8 mouse cellular contexts compared by ENCODE assay signal in genomic region chr1:36095423-36096272, GRCm38 (mm10). TPM values are rescaled to one million over a fixed set of nuclear protein-coding genes. Genes with fewer than 3 reads are reported as not detected.
DNase-seq lines count a peak whose midpoint lies in the region; ATAC-seq lines count a peak whose summit lies in the region.

No protein-coding gene starts in this region.

- peaks cover 19% of the 10 kb centered on the region for H3K4me1 ChIP-seq in forebrain, embryonic 13.5 days
- H3K4me1 ChIP-seq in forebrain, embryonic 10.5 days: peaks cover 9% of the 10 kb centered on the region
- peaks cover 14% of the 10 kb centered on the region for H3K4me1 ChIP-seq in forebrain, embryonic 16.5 days (replicated peaks; ENCODE audit: control insufficient read depth, insufficient read depth, low read length)
- H3K4me1 ChIP-seq in lung, embryonic 15.5 days: no peaks in the 10 kb centered on the region
- peaks cover 5% of the 10 kb centered on the region for H3K4me1 ChIP-seq in stomach, embryonic 14.5 days (ENCODE audit: control insufficient read depth, insufficient read depth, low read length)

- H3K4me3 ChIP-seq in forebrain, embryonic 13.5 days: no peak overlapping the region
- H3K4me3 ChIP-seq in forebrain, embryonic 10.5 days: no peak overlapping the region
- H3K4me3 ChIP-seq in forebrain, embryonic 16.5 days (replicated peaks; ENCODE audit: low read length): no peak overlapping the region
- no peak overlapping the region for H3K4me3 ChIP-seq in lung, embryonic 15.5 days
- H3K4me3 ChIP-seq in stomach, embryonic 14.5 days (ENCODE audit: low read depth, low read length): no peak overlapping the region

- H3K36me3 ChIP-seq in forebrain, embryonic 13.5 days (ENCODE audit: poor library complexity, severe bottlenecking): peaks cover 27% of the 10 kb centered on the region
- peaks cover 92% of the 10 kb centered on the region for H3K36me3 ChIP-seq in forebrain, embryonic 10.5 days (replicated peaks)
- 0 out of 2 replicates have a peak, but pooled peaks cover 2% of the 10 kb centered on the region for H3K36me3 ChIP-seq in forebrain, embryonic 16.5 days (ENCODE audit: control insufficient read depth, insufficient read depth)
- H3K36me3 ChIP-seq in lung, embryonic 15.5 days: peaks cover 9% of the 10 kb centered on the region; the same call in 1 of the 2 replicates
- peaks cover 4% of the 10 kb centered on the region; the same call in 1 of the 2 replicates for H3K36me3 ChIP-seq in stomach, embryonic 14.5 days (ENCODE audit: control insufficient read depth, insufficient read depth, low read length)

- 86% methylated on average over 12 of the region's 12 CpGs for WGBS in forebrain, embryonic 13.5 days
- WGBS in forebrain, embryonic 10.5 days: 89% methylated on average over 12 of the region's 12 CpGs
- 65% methylated on average over 12 of the region's 12 CpGs for WGBS in forebrain, embryonic 16.5 days
- WGBS in lung, embryonic 15.5 days: 72% methylated on average over 12 of the region's 12 CpGs
- 73% methylated on average over 12 of the region's 12 CpGs for WGBS in stomach, embryonic 14.5 days

- ATAC-seq in forebrain, embryonic 13.5 days: peak; percentile 83
- peak; percentile 88 for ATAC-seq in forebrain, embryonic 16.5 days
- ATAC-seq in lung, embryonic 15.5 days (ENCODE audit: borderline replicate concordance, extremely low read depth, low FRiP score, low TSS enrichment): peak; percentile 53; the same call in 1 of the 2 replicates
- ATAC-seq in stomach, embryonic 14.5 days (ENCODE audit: insufficient number of reproducible peaks, insufficient read depth, low FRiP score, low read depth): peak; percentile 70

- no peak for DNase-seq in forebrain, embryonic 10.5 days (ENCODE audit: extremely low spot score, low spot score)
- peak; percentile 74 for DNase-seq in 3T3-L1 (ENCODE audit: low read depth, low spot score)
- peak; percentile 97 for DNase-seq in layer of hippocampus, adult 9-11 months
- DNase-seq in adrenal gland, adult (ENCODE audit: inconsistent age in 2 of 2, low spot score in 1 of 2): no peak

- peak overlapping the region; percentile 41; the same call in 1 of the 2 replicates for H3K27ac ChIP-seq in forebrain, embryonic 13.5 days
- H3K27ac ChIP-seq in forebrain, embryonic 10.5 days: no peak overlapping the region
- H3K27ac ChIP-seq in forebrain, embryonic 16.5 days (ENCODE audit: low read length): peak overlapping the region; percentile 23; the same call in 1 of the 2 replicates
- H3K27ac ChIP-seq in lung, embryonic 15.5 days: no peak overlapping the region
- H3K27ac ChIP-seq in stomach, embryonic 14.5 days (ENCODE audit: low read length): peak overlapping the region; percentile 52; the same call in 1 of the 2 replicates

- H3K9me3 ChIP-seq in forebrain, embryonic 13.5 days (replicated peaks): no peaks in the 10 kb centered on the region
- no peaks in the 10 kb centered on the region for H3K9me3 ChIP-seq in forebrain, embryonic 10.5 days
- H3K9me3 ChIP-seq in forebrain, embryonic 16.5 days (ENCODE audit: control insufficient read depth, low read length): no peaks in the 10 kb centered on the region
- no peaks in the 10 kb centered on the region for H3K9me3 ChIP-seq in lung, embryonic 15.5 days
- H3K9me3 ChIP-seq in stomach, embryonic 14.5 days (ENCODE audit: control insufficient read depth, low read depth, low read length): no peaks in the 10 kb centered on the region

- no peak overlapping the region for H3K4me2 ChIP-seq in forebrain, embryonic 13.5 days
- no peak overlapping the region for H3K4me2 ChIP-seq in forebrain, embryonic 16.5 days (ENCODE audit: low read length)
- H3K4me2 ChIP-seq in lung, embryonic 15.5 days: no peak overlapping the region
- no peak overlapping the region for H3K4me2 ChIP-seq in stomach, embryonic 14.5 days (replicated peaks; ENCODE audit: low read depth, low read length)

- no peaks in the 10 kb centered on the region for H3K27me3 ChIP-seq in forebrain, embryonic 13.5 days
- no peaks in the 10 kb centered on the region for H3K27me3 ChIP-seq in forebrain, embryonic 10.5 days (ENCODE audit: poor library complexity, severe bottlenecking)
- H3K27me3 ChIP-seq in forebrain, embryonic 16.5 days (replicated peaks; ENCODE audit: control insufficient read depth, insufficient read depth, low read length): no peaks in the 10 kb centered on the region
- H3K27me3 ChIP-seq in lung, embryonic 15.5 days: no peaks in the 10 kb centered on the region
- no peaks in the 10 kb centered on the region for H3K27me3 ChIP-seq in stomach, embryonic 14.5 days (ENCODE audit: control insufficient read depth, insufficient read depth, low read length)

- H3K9ac ChIP-seq in forebrain, embryonic 13.5 days: no peak overlapping the region
- no peak overlapping the region for H3K9ac ChIP-seq in forebrain, embryonic 16.5 days (replicated peaks; ENCODE audit: low read depth, low read length)
- no peak overlapping the region for H3K9ac ChIP-seq in lung, embryonic 15.5 days
- H3K9ac ChIP-seq in stomach, embryonic 14.5 days (replicated peaks; ENCODE audit: low read depth, low read length): no peak overlapping the region

RNA-seq across cellular contexts. Expression of gene Hs6st1, which starts 27.4 kb away (rescaled TPM):
- 5.2 and 5.4 TPM in 2 replicates for polyA plus RNA-seq in forebrain, embryonic 13.5 days (2015; fragmentation: Nextera tagmentation; extraction: Ambion mirVana)
- polyA plus RNA-seq in forebrain, embryonic 10.5 days (2016; fragmentation: Nextera tagmentation; extraction: Ambion mirVana): 4.2 TPM in 2 replicates
- polyA plus RNA-seq in forebrain, embryonic 16.5 days (2015; fragmentation: Nextera tagmentation; extraction: Ambion mirVana): 6.2 and 7.4 TPM in 2 replicates
- 11.7 and 12.7 TPM in 2 replicates for polyA plus RNA-seq in lung, embryonic 15.5 days (2015; fragmentation: Nextera tagmentation; extraction: Ambion mirVana)
- 8.0 and 8.5 TPM in 2 replicates for polyA plus RNA-seq in stomach, embryonic 14.5 days (2014; fragmentation: Nextera tagmentation; extraction: Ambion mirVana)

Comparison
In these comparisons a context has a peak if more than half of its experiments do, and no peak if none do; other contexts are left out.
1. H3K27ac ChIP-seq: peak in forebrain, embryonic 13.5 days (single experiment), forebrain, embryonic 16.5 days (single experiment) and stomach, embryonic 14.5 days (single experiment); none in forebrain, embryonic 10.5 days (single experiment) and lung, embryonic 15.5 days (single experiment).
2. DNase-seq: peak in 3T3-L1 (single experiment) and layer of hippocampus, adult 9-11 months (single experiment); none in forebrain, embryonic 10.5 days (single experiment) and adrenal gland, adult (0 of 2).
3. Peak in every context shown above with its lines, with median percentiles within 50 percentile points of each other: ATAC-seq.